ENCODE assay signal across 9 mouse cellular contexts in genomic region chr3:82857414-82858077, GRCm38 (mm10). TPM values are rescaled to one million over a fixed set of nuclear protein-coding genes. Genes with fewer than 3 reads are reported as not detected.
A peak's percentile ranks its signal among the peaks of the same experiment; 100 is the strongest.
DNase-seq lines count a peak whose midpoint lies in the region; ATAC-seq lines count a peak whose summit lies in the region.
"Had no signal": no experiment of that assay in that cellular context is flagged by ENCODE, and none has a peak within 500 bp of the region (broad histone marks: within the 10 kb centered on the region; RNA-seq: fewer than 3 reads in every experiment).

No protein-coding gene starts in this region.

- 7% methylated on average over 4 of the region's 4 CpGs for WGBS in embryonic facial prominence, embryonic 11.5 days
- WGBS in embryonic facial prominence, embryonic 10.5 days, result 14% methylated on average over 4 of the region's 4 CpGs
- 23% methylated on average over 4 of the region's 4 CpGs for WGBS in neural tube, embryonic 11.5 days
- 24% methylated on average over 4 of the region's 4 CpGs for WGBS in neural tube, embryonic 15.5 days

- no peaks in the 10 kb centered on the region for H3K36me3 ChIP-seq in embryonic facial prominence, embryonic 11.5 days (replicated peaks; ENCODE audit: control insufficient read depth, insufficient read depth, low read depth, low read length)
- no peaks in the 10 kb centered on the region for H3K36me3 ChIP-seq in embryonic facial prominence, embryonic 10.5 days (replicated peaks)
- no peaks in the 10 kb centered on the region for H3K36me3 ChIP-seq in neural tube, embryonic 11.5 days (ENCODE audit: control insufficient read depth, insufficient read depth, low read length)
- no peaks in the 10 kb centered on the region for H3K36me3 ChIP-seq in neural tube, embryonic 15.5 days
- H3K36me3 ChIP-seq: liver, embryonic 13.5 days had no signal

- H3K4me2 ChIP-seq in embryonic facial prominence, embryonic 11.5 days (ENCODE audit: low read depth, low read length), result no peak overlapping the region
- H3K4me2 ChIP-seq in neural tube, embryonic 11.5 days (ENCODE audit: low read depth), result no peak overlapping the region
- H3K4me2 ChIP-seq in neural tube, embryonic 15.5 days, result no peak overlapping the region
- H3K4me2 ChIP-seq: liver, embryonic 13.5 days had no signal

- DNase-seq in embryonic facial prominence, embryonic 11.5 days (ENCODE audit: low spot score), result peak; percentile 59
- DNase-seq in embryonic facial prominence, embryonic 10.5 days (ENCODE audit: low spot score), result no peak
- DNase-seq in neural tube, embryonic 11.5 days (ENCODE audit: low spot score), result peak; percentile 32
- peak; percentile 30 to 70 for DNase-seq in cerebellum, postnatal 25 days
- DNase-seq in layer of hippocampus, postnatal 10 days (ENCODE audit: low spot score in 2 of 2), result peak; percentile 60 to 62
- no peak for DNase-seq in spleen, postnatal 4 days (ENCODE audit: low spot score in 2 of 2)
- DNase-seq in thymus, adult 18-20 months, result no peak
- DNase-seq: liver, embryonic 13.5 days had no signal

- no peaks in the 10 kb centered on the region for H3K9me3 ChIP-seq in embryonic facial prominence, embryonic 11.5 days (replicated peaks; ENCODE audit: control insufficient read depth, low read length)
- H3K9me3 ChIP-seq in embryonic facial prominence, embryonic 10.5 days, result no peaks in the 10 kb centered on the region
- no peaks in the 10 kb centered on the region for H3K9me3 ChIP-seq in neural tube, embryonic 11.5 days (ENCODE audit: control insufficient read depth, low read length)
- no peaks in the 10 kb centered on the region for H3K9me3 ChIP-seq in neural tube, embryonic 15.5 days (replicated peaks)
- H3K9me3 ChIP-seq: liver, embryonic 13.5 days had no signal

- no peaks in the 10 kb centered on the region for H3K4me1 ChIP-seq in embryonic facial prominence, embryonic 11.5 days (ENCODE audit: control insufficient read depth, insufficient read depth, low read length)
- H3K4me1 ChIP-seq in embryonic facial prominence, embryonic 10.5 days, result no peaks in the 10 kb centered on the region
- H3K4me1 ChIP-seq in neural tube, embryonic 11.5 days (ENCODE audit: control insufficient read depth, insufficient read depth, low read length), result no peaks in the 10 kb centered on the region
- H3K4me1 ChIP-seq in neural tube, embryonic 15.5 days, result no peaks in the 10 kb centered on the region
- H3K4me1 ChIP-seq: liver, embryonic 13.5 days had no signal

- no peaks in the 10 kb centered on the region for H3K27me3 ChIP-seq in embryonic facial prominence, embryonic 11.5 days (ENCODE audit: control insufficient read depth, insufficient read depth, low read length)
- no peaks in the 10 kb centered on the region for H3K27me3 ChIP-seq in embryonic facial prominence, embryonic 10.5 days (replicated peaks; ENCODE audit: low read depth, poor library complexity, severe bottlenecking)
- no peaks in the 10 kb centered on the region for H3K27me3 ChIP-seq in neural tube, embryonic 11.5 days (ENCODE audit: control insufficient read depth, insufficient read depth, low read length)
- H3K27me3 ChIP-seq in neural tube, embryonic 15.5 days (replicated peaks), result no peaks in the 10 kb centered on the region
- H3K27me3 ChIP-seq: liver, embryonic 13.5 days had no signal

- H3K27ac ChIP-seq in embryonic facial prominence, embryonic 11.5 days (replicated peaks; ENCODE audit: low read depth, low read length), result no peak overlapping the region
- H3K27ac ChIP-seq in embryonic facial prominence, embryonic 10.5 days (replicated peaks), result no peak overlapping the region
- no peak overlapping the region for H3K27ac ChIP-seq in neural tube, embryonic 11.5 days (ENCODE audit: low read depth, low read length)
- no peak overlapping the region for H3K27ac ChIP-seq in neural tube, embryonic 15.5 days (replicated peaks)
- H3K27ac ChIP-seq: liver, embryonic 13.5 days had no signal

- H3K9ac ChIP-seq in embryonic facial prominence, embryonic 11.5 days (replicated peaks; ENCODE audit: low read length), result no peak overlapping the region
- no peak overlapping the region for H3K9ac ChIP-seq in neural tube, embryonic 11.5 days (ENCODE audit: low read length)
- no peak overlapping the region for H3K9ac ChIP-seq in neural tube, embryonic 15.5 days (replicated peaks)
- H3K9ac ChIP-seq: liver, embryonic 13.5 days had no signal

- no peak overlapping the region for H3K4me3 ChIP-seq in embryonic facial prominence, embryonic 11.5 days (ENCODE audit: low read depth, low read length)
- no peak overlapping the region for H3K4me3 ChIP-seq in embryonic facial prominence, embryonic 10.5 days
- H3K4me3 ChIP-seq in neural tube, embryonic 11.5 days (ENCODE audit: low read depth, low read length), result no peak overlapping the region
- no peak overlapping the region for H3K4me3 ChIP-seq in neural tube, embryonic 15.5 days (replicated peaks)
- H3K4me3 ChIP-seq: liver, embryonic 13.5 days had no signal

- no peak for ATAC-seq in embryonic facial prominence, embryonic 11.5 days (replicated peaks; ENCODE audit: insufficient number of reproducible peaks, low FRiP score, low TSS enrichment, low read depth)
- peak; percentile 27; the same call in 1 of the 2 replicates for ATAC-seq in neural tube, embryonic 11.5 days (ENCODE audit: insufficient read depth, low FRiP score, low TSS enrichment)
- ATAC-seq in neural tube, embryonic 15.5 days (ENCODE audit: low FRiP score), result no peak

RNA-seq across cellular contexts. Expression of gene Rbm46, which starts 18.7 kb away (rescaled TPM):
- polyA plus RNA-seq in embryonic facial prominence, embryonic 11.5 days (2014; fragmentation: Nextera tagmentation; extraction: Ambion mirVana), result 5.2 and 5.5 TPM in 2 replicates
- polyA plus RNA-seq in embryonic facial prominence, embryonic 10.5 days (2016; fragmentation: Nextera tagmentation; extraction: Ambion mirVana), result 2.5 and 2.9 TPM in 2 replicates
- polyA plus RNA-seq in neural tube, embryonic 11.5 days (2014; fragmentation: Nextera tagmentation; extraction: Ambion mirVana), result 2.1 and 2.3 TPM in 2 replicates
- 2.0 and 2.2 TPM in 2 replicates for polyA plus RNA-seq in neural tube, embryonic 15.5 days (2015; fragmentation: Nextera tagmentation; extraction: Ambion mirVana)
- 1 to 10 TPM; 1.3 to 2.1 TPM for total RNA-seq in layer of hippocampus, postnatal 10 days (2021)

RNA-seq across cellular contexts. Expression of gene Lrat, which starts 46.2 kb away (rescaled TPM):
- polyA plus RNA-seq in embryonic facial prominence, embryonic 11.5 days (2014; fragmentation: Nextera tagmentation; extraction: Ambion mirVana), result not detected in 2 replicates
- polyA plus RNA-seq in embryonic facial prominence, embryonic 10.5 days (2016; fragmentation: Nextera tagmentation; extraction: Ambion mirVana), result 0.05 TPM in 2 replicates
- 0.04 and 0.07 TPM in 2 replicates for polyA plus RNA-seq in neural tube, embryonic 11.5 days (2014; fragmentation: Nextera tagmentation; extraction: Ambion mirVana)
- polyA plus RNA-seq in neural tube, embryonic 15.5 days (2015; fragmentation: Nextera tagmentation; extraction: Ambion mirVana), result 0.23 and 0.32 TPM in 2 replicates
- under 1 TPM; 0.18 to 0.25 TPM for total RNA-seq in layer of hippocampus, postnatal 10 days (2021)

Comparison
In these comparisons a context has a peak if more than half of its experiments do, and no peak if none do; other contexts are left out.
1. DNase-seq: peak in embryonic facial prominence, embryonic 11.5 days (single experiment), neural tube, embryonic 11.5 days (single experiment), cerebellum, postnatal 25 days (2 of 2) and layer of hippocampus, postnatal 10 days (2 of 2); none in embryonic facial prominence, embryonic 10.5 days (single experiment), spleen, postnatal 4 days (0 of 2) and thymus, adult 18-20 months (0 of 2).